Mouse (Mus musculus) ES-Bruce4 (cell line): Measurements from ENCODE around the gene Fkbpl.

ENCODE experiments used
- CTCF ChIP-seq: IDR thresholded peaks from one replicate; pipeline ENCODE4 v1.8.1; 2011; ENCODE audit warnings: low read depth, low read length
- EP300 ChIP-seq: IDR thresholded peaks from 2 replicates; pipeline ENCODE4 v1.6.1; 2011; ENCODE audit warnings: low read depth, low read length; ENCODE audit not compliant: insufficient read depth
- POLR2A ChIP-seq: IDR thresholded peaks from one replicate; pipeline ENCODE4 v1.8.1; 2011; ENCODE audit warnings: low read length; ENCODE audit not compliant: insufficient read depth

DNA sequence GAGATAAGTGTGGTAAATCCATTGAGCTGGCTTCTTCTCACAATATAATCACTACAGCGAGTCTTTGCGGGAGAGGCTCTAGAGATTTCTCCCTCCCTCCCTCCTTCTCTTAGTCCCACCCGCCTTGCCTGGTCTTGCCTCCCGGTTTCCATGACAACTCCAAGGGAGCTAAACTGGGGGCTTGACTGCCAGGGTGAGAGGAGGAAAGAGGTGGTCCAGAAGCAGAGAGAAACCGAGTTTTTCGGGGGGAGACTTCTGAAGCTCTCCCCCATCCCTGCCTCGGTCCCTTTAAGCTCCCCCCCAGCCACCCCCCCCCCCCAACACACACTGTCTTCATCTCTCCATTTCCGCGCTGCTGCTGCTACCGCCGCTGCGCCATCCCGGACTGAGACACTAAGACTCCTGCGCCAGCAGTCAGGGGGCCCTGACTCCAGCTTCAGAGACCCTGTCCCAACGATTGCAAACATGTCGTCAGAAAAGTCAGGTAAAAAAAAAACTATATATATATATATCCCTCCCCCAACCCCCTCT, 15.3 kb upstream of the Fkbpl start, which contains the start of gene Prrt1:
- no peak for TF ChIP-seq CTCF
- TF ChIP-seq POLR2A = no peak
- TF ChIP-seq EP300 = no peak
